Mouse (Mus musculus) MEL (cell line): ENCODE results near the gene Prkce. TPM values are rescaled to one million over a fixed set of nuclear protein-coding genes. Genes with fewer than 3 reads are reported as not detected.

ENCODE experiments used
- DNase-seq: peaks from one replicate; pipeline ENCODE4 v3.0.0; 2011; ENCODE audit warnings: low read depth, low spot score
- H3K27ac ChIP-seq: 2 replicates; pipeline ENCODE4 v1.5.1; 2012; ENCODE audit warnings: low read depth, mild to moderate bottlenecking, control low read depth, low read length, moderate library complexity; ENCODE audit not compliant: control insufficient read depth
- H3K27me3 ChIP-seq, 2 experiments: fragments of 150-350 bp in 1 of 2; sonication (generic) in 1 of 2; 2 replicates each; pipeline ENCODE4 v1.6.1; 2012; ENCODE audit warnings: low read length in 2 of 2, mild to moderate bottlenecking in 2 of 2, improper control_type of control experiment in 1 of 2, moderate library complexity in 1 of 2; ENCODE audit not compliant: insufficient read depth in 2 of 2, control insufficient read depth in 1 of 2
- H3K36me3 ChIP-seq, 2 experiments: 2 replicates each; pipeline ENCODE4 v1.6.1; 2012 to 2014; ENCODE audit warnings: low read length in 2 of 2, improper control_type of control experiment in 1 of 2, inconsistent platforms in 1 of 2, mild to moderate bottlenecking in 1 of 2; ENCODE audit not compliant: insufficient read depth in 2 of 2, control insufficient read depth in 1 of 2
- H3K4me1 ChIP-seq, 2 experiments: fragments of 150-350 bp in 1 of 2; sonication (generic) in 1 of 2; 2 replicates each; pipeline ENCODE4 v1.6.1; 2012; ENCODE audit warnings: low read length in 2 of 2, improper control_type of control experiment in 1 of 2, mild to moderate bottlenecking in 1 of 2; ENCODE audit not compliant: insufficient read depth in 2 of 2, control insufficient read depth in 1 of 2
- H3K4me3 ChIP-seq, 2 experiments: fragments of 150-350 bp in 1 of 2; sonication (generic) in 1 of 2; 2 replicates each; pipeline ENCODE4 v1.5.1; 2012; ENCODE audit warnings: low read depth in 2 of 2, low read length in 2 of 2, mild to moderate bottlenecking in 2 of 2, moderate library complexity in 2 of 2, control low read depth in 1 of 2, improper control_type of control experiment in 1 of 2; ENCODE audit not compliant: control insufficient read depth in 1 of 2, insufficient read depth in 1 of 2
- H3K79me2 ChIP-seq: 2 replicates; pipeline ENCODE4 v1.6.1; 2012; ENCODE audit warnings: mild to moderate bottlenecking, low read length, moderate library complexity; ENCODE audit not compliant: control insufficient read depth, poor library complexity, insufficient read depth
- H3K9ac ChIP-seq: 2 replicates; pipeline ENCODE4 v1.6.1; 2012; ENCODE audit warnings: low read depth, mild to moderate bottlenecking, control low read depth, low read length, moderate library complexity; ENCODE audit not compliant: control insufficient read depth, poor library complexity, severe bottlenecking
- H3K9me3 ChIP-seq: fragments of 150-350 bp; sonication (generic); replicated peaks from 2 replicates; pipeline ENCODE4 v1.6.1; 2012; ENCODE audit warnings: mild to moderate bottlenecking, low read length, improper control_type of control experiment, moderate library complexity; ENCODE audit not compliant: insufficient read depth
- BHLHE40 ChIP-seq: IDR thresholded peaks from 2 replicates; pipeline ENCODE4 v1.6.1; 2012; ENCODE audit warnings: low read depth, mild to moderate bottlenecking, inconsistent platforms, low read length, improper control_type of control experiment, borderline replicate concordance
- E2F4 ChIP-seq: IDR thresholded peaks from 2 replicates; pipeline ENCODE4 v1.6.1; 2011; ENCODE audit warnings: low read depth, low read length, improper control_type of control experiment, borderline replicate concordance
- ELF1 ChIP-seq: IDR thresholded peaks from 2 replicates; pipeline ENCODE4 v1.6.1; 2014; ENCODE audit warnings: low read depth, mild to moderate bottlenecking, inconsistent platforms, low read length, improper control_type of control experiment, moderate library complexity
- EP300 ChIP-seq, 2 experiments: IDR thresholded peaks; 2 replicates each; pipeline ENCODE4 v1.6.1; 2011; ENCODE audit warnings: improper control_type of control experiment in 2 of 2, low read length in 2 of 2, low read depth in 1 of 2, mild to moderate bottlenecking in 1 of 2
- GATA1 ChIP-seq: IDR thresholded peaks from 2 replicates; pipeline ENCODE4 v1.6.1; 2011; ENCODE audit warnings: low read depth, low read length, improper control_type of control experiment
- HCFC1 ChIP-seq: IDR thresholded peaks from 2 replicates; pipeline ENCODE4 v1.6.1; 2012; ENCODE audit warnings: low read depth, mild to moderate bottlenecking, inconsistent platforms, low read length, improper control_type of control experiment, moderate library complexity
- KAT2A ChIP-seq: conservative IDR thresholded peaks from 2 replicates; pipeline ENCODE4 v1.6.1; 2012; ENCODE audit warnings: low read depth, low read length, improper control_type of control experiment, inconsistent platforms
- MAX ChIP-seq: IDR thresholded peaks from 2 replicates; pipeline ENCODE4 v1.6.1; 2011; ENCODE audit warnings: low read length, improper control_type of control experiment
- MAZ ChIP-seq: IDR thresholded peaks from 2 replicates; pipeline ENCODE4 v1.6.1; 2012; ENCODE audit warnings: low read depth, mild to moderate bottlenecking, inconsistent platforms, low read length, improper control_type of control experiment
- MXI1 ChIP-seq: IDR thresholded peaks from 2 replicates; pipeline ENCODE4 v1.6.1; 2011; ENCODE audit warnings: mild to moderate bottlenecking, low read depth, low read length, improper control_type of control experiment
- MYB ChIP-seq: IDR thresholded peaks from 2 replicates; pipeline ENCODE4 v1.6.1; 2011; ENCODE audit warnings: mild to moderate bottlenecking, low read depth, low read length, improper control_type of control experiment
- MYC ChIP-seq: IDR thresholded peaks from 2 replicates; pipeline ENCODE4 v1.6.1; 2011; ENCODE audit warnings: low read depth, mild to moderate bottlenecking, low read length, improper control_type of control experiment, moderate library complexity
- NELFE ChIP-seq: IDR thresholded peaks from 2 replicates; pipeline ENCODE4 v1.6.1; 2011; ENCODE audit warnings: low read depth, low read length, improper control_type of control experiment
- NRF1 ChIP-seq: IDR thresholded peaks from 2 replicates; pipeline ENCODE4 v1.6.1; 2014; ENCODE audit warnings: low read depth, mild to moderate bottlenecking, inconsistent platforms, low read length, improper control_type of control experiment, moderate library complexity; ENCODE audit not compliant: poor library complexity, insufficient read depth, severe bottlenecking
- POLR2A ChIP-seq, 2 experiments: IDR thresholded peaks; 2 replicates each; pipeline ENCODE4 v1.6.1; 2011 to 2012; ENCODE audit warnings: low read length in 2 of 2, mild to moderate bottlenecking in 2 of 2, control low read depth in 1 of 2, improper control_type of control experiment in 1 of 2, low read depth in 1 of 2, moderate library complexity in 1 of 2; ENCODE audit not compliant: control insufficient read depth in 1 of 2, insufficient read depth in 1 of 2, poor library complexity in 1 of 2
- POLR2AphosphoS2 ChIP-seq: IDR thresholded peaks from 2 replicates; pipeline ENCODE4 v1.6.1; 2011; ENCODE audit warnings: low read length, improper control_type of control experiment
- POLR2AphosphoS5 ChIP-seq: IDR thresholded peaks from 2 replicates; pipeline ENCODE4 v1.6.1; 2012; ENCODE audit warnings: low read depth, borderline replicate concordance, mild to moderate bottlenecking, inconsistent platforms, low read length, moderate library complexity, mixed read lengths
- RAD21 ChIP-seq: IDR thresholded peaks from 2 replicates; pipeline ENCODE4 v1.6.1; 2011; ENCODE audit warnings: mild to moderate bottlenecking, low read depth, low read length, improper control_type of control experiment
- SIN3A ChIP-seq: IDR thresholded peaks from 2 replicates; pipeline ENCODE4 v1.6.1; 2012; ENCODE audit warnings: low read length, improper control_type of control experiment, inconsistent platforms
- SMC3 ChIP-seq: IDR thresholded peaks from 2 replicates; pipeline ENCODE4 v1.6.1; 2011; ENCODE audit warnings: low read depth, low read length, improper control_type of control experiment
- TCF12 ChIP-seq: IDR thresholded peaks from 2 replicates; pipeline ENCODE4 v1.6.1; 2014; ENCODE audit warnings: low read depth, mild to moderate bottlenecking, inconsistent platforms, low read length, improper control_type of control experiment, moderate library complexity
- UBTF ChIP-seq: IDR thresholded peaks from 2 replicates; pipeline ENCODE4 v1.6.1; 2012; ENCODE audit warnings: low read depth, mild to moderate bottlenecking, inconsistent platforms, low read length, improper control_type of control experiment, moderate library complexity, borderline replicate concordance; ENCODE audit not compliant: insufficient read depth
- USF1 ChIP-seq: IDR thresholded peaks from 2 replicates; pipeline ENCODE4 v1.6.1; 2014; ENCODE audit warnings: low read depth, mild to moderate bottlenecking, inconsistent platforms, low read length, improper control_type of control experiment, moderate library complexity
- USF2 ChIP-seq, 2 experiments: IDR thresholded peaks; 2 replicates each; pipeline ENCODE4 v1.6.1; 2011 to 2012; ENCODE audit warnings: improper control_type of control experiment in 2 of 2, low read length in 2 of 2, borderline replicate concordance in 1 of 2, inconsistent platforms in 1 of 2, low read depth in 1 of 2, mild to moderate bottlenecking in 1 of 2; ENCODE audit not compliant: insufficient read depth in 1 of 2
- ZC3H11A ChIP-seq: IDR thresholded peaks from 2 replicates; pipeline ENCODE4 v1.6.1; 2012; ENCODE audit warnings: low read depth, mild to moderate bottlenecking, inconsistent platforms, low read length, improper control_type of control experiment
- ZNF384 ChIP-seq: IDR thresholded peaks from 2 replicates; pipeline ENCODE4 v1.6.1; 2012; ENCODE audit warnings: low read depth, mild to moderate bottlenecking, inconsistent platforms, low read length, improper control_type of control experiment
- polyA plus RNA-seq, 2 experiments: library from polyadenylated mRNA; stranded (reverse) in 1 of 2; unstranded in 1 of 2; fragments of >175 nt in 1 of 2; fragments of >200 nt in 1 of 2; gene quantifications; 2 replicates each; pipeline versions ENCODE4 v1.2.1 to v1.2.4; 2012; ENCODE audit warnings: low replicate concordance in 2 of 2, low read depth in 1 of 2; ENCODE audit not compliant: insufficient read length in 2 of 2, insufficient read depth in 1 of 2, missing spikeins in 1 of 2
- total RNA-seq: library from RNA; depleted of rRNA; stranded (reverse); fragments of 300-350 nt; gene quantifications from 2 replicates; pipeline ENCODE4 v1.2.3, GENCODE M21; 2012

Gene Prkce
- total and polyA plus RNA-seq, 3 experiments, result 3.0 to 5.3 TPM; not detected in 1

GRCm38 (mm10) chr17:86379405-86380137 is 212.0 kb downstream of the Prkce start:
- H3K9ac ChIP-seq, result no peak overlapping the region
- no peaks in the 10 kb centered on the region for H3K9me3 ChIP-seq
- no peaks in the 10 kb centered on the region for H3K27me3 ChIP-seq
- H3K36me3 ChIP-seq, result no peaks in the 10 kb centered on the region
- no peak for TF ChIP-seq ZC3H11A
- no peak for TF ChIP-seq MAX
- no peak for TF ChIP-seq POLR2AphosphoS5
- no peak for TF ChIP-seq E2F4
- no peak for TF ChIP-seq KAT2A
- no peak for TF ChIP-seq USF2 (IDR thresholded peaks at IDR 0.05; ENCODE audit: borderline replicate concordance in 1 of 2, insufficient read depth in 1 of 2, low read depth in 1 of 2, low read length in 2 of 2)
- TF ChIP-seq MAZ, result no peak
- no peak for TF ChIP-seq ELF1
- TF ChIP-seq POLR2A (IDR thresholded peaks at IDR 0.05; ENCODE audit: control insufficient read depth in 1 of 2, insufficient read depth in 1 of 2, low read depth in 1 of 2, low read length in 2 of 2, poor library complexity in 1 of 2), result no peak
- TF ChIP-seq RAD21, result no peak
- TF ChIP-seq ZNF384, result no peak
- TF ChIP-seq MXI1, result no peak
- TF ChIP-seq NRF1, result no peak
- no peak for TF ChIP-seq BHLHE40
- TF ChIP-seq MYB, result no peak
- TF ChIP-seq NELFE, result no peak
- DNase-seq, result no peak
- no peaks in the 10 kb centered on the region for H3K4me1 ChIP-seq
- H3K4me3 ChIP-seq, result no peak overlapping the region
- no peak overlapping the region for H3K27ac ChIP-seq
- H3K79me2 ChIP-seq, result no peaks in the 10 kb centered on the region

- Histone ChIP-seq H3K79me2 (no peaks in the 10 kb centered on the region), H3K27ac (no peak overlapping the region), H3K4me1 (no peaks in the 10 kb centered on the region), H3K36me3 (no peaks in the 10 kb centered on the region), H3K27me3 (no peaks in the 10 kb centered on the region), H3K4me3 (no peak overlapping the region), H3K9me3 (no peaks in the 10 kb centered on the region), H3K9ac (no peak overlapping the region)
- DNase-seq, result no peak
- TF ChIP-seq MYC (no peak), EP300 (IDR thresholded peaks at IDR 0.05; ENCODE audit: low read depth in 1 of 2, low read length in 2 of 2) (no peak), USF2 (IDR thresholded peaks at IDR 0.05; ENCODE audit: borderline replicate concordance in 1 of 2, insufficient read depth in 1 of 2, low read depth in 1 of 2, low read length in 2 of 2) (no peak), POLR2AphosphoS5 (no peak), UBTF (no peak), MAZ (no peak), ZNF384 (no peak), SIN3A (no peak), HCFC1 (no peak), TCF12 (no peak), USF1 (no peak), POLR2AphosphoS2 (no peak), SMC3 (no peak), NRF1 (no peak), POLR2A (IDR thresholded peaks at IDR 0.05; ENCODE audit: control insufficient read depth in 1 of 2, insufficient read depth in 1 of 2, low read depth in 1 of 2, low read length in 2 of 2, poor library complexity in 1 of 2) (no peak), GATA1 (no peak), MXI1 (no peak), RAD21 (no peak), BHLHE40 (no peak)
- TF ChIP-seq, all 39 proteins: peak for 0
These were observed 213.9 kb downstream of the Prkce start for GRCm38 (mm10) chr17:86381464-86381863.
